Mouse (Mus musculus): ENCODE data around the gene Duxf3. TPM values are rescaled to one million over a fixed set of nuclear protein-coding genes. Genes with fewer than 3 reads are reported as not detected.
A peak's percentile ranks its signal among the peaks of the same experiment; 100 is the strongest.
"Not testable (repeated sequence)": the region's sequence is repeated elsewhere in the genome, so short reads cannot be mapped to it uniquely, and the experiment has no call there.

The Duxf3 gene
- total RNA-seq, 1 experiment: 2.7 TPM

DNA sequence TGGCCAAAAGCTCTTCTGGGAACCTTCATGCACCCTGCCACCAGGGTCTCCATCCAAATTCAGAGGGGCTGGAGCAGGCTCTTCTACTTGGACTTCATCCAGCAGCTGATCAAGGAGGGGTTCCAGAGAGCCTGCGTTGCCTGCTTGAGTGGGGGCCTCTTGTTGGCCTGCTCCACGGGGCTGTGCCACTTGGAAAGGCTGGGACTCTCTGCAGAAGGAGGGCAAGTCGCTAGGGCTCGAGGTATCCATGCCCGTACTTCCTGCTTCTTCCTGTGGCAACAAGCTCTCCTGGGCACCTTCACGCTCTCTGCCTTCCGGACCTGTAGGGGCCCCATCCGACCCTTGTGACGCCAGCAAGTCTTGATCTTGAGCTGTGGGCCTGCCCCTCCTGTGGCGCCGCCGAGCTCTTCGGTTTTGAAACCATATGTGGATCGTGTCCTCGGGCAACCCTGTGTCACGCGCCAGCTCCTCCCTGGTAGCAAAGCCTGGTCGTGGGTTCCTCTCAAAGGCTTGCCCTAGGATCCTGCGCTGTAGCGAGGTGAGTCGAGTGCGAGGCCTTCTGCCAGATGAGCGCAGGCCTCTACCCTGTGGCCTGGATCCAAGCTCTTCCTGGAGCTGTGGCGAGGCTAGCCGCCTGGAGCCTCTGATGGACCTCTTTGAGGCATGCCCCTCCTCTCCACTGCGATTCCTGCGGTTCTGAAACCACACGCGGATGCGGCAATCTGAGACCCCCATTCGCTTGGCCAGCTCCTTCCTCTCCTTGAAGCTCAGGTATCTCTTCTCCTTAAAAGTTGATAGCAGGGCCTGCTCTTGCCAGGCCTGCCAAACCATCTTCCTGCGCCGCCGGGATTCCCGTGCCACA lies 465 bp downstream of the Duxf3 start:
- in situ Hi-C loops (cut with MboI; ENCODE audit: low sequenced_read_pairs in 2 of 2, unreplicated experiment in 2 of 2); H3K27ac ChIP-seq (ENCODE audit: insufficient read depth, low read depth, low read length, poor library complexity, severe bottlenecking); H3K9me3 ChIP-seq (ENCODE audit: control insufficient read depth, insufficient read depth, low read depth, low read length); H3K36me3 ChIP-seq (ENCODE audit: control insufficient read depth, insufficient read depth, low read length, poor library complexity, severe bottlenecking); H3K4me1 ChIP-seq (ENCODE audit: control insufficient read depth in 2 of 2, insufficient read depth in 2 of 2, low read length in 2 of 2, poor library complexity in 1 of 2); H3K9ac ChIP-seq (ENCODE audit: insufficient read depth, low read depth, low read length, poor library complexity, severe bottlenecking): not testable (repeated sequence)
- peak; percentile 60; the same call in 1 of the 2 replicates for TF ChIP-seq HCFC1 (IDR thresholded peaks at IDR 0.05; ENCODE audit: borderline replicate concordance, insufficient read depth, low read length)
- peak; percentile 62 for DNase-seq (ENCODE audit: low read depth, low spot score)
- H3K4me3 ChIP-seq (ENCODE audit: insufficient read depth in 1 of 2, low read depth in 1 of 2, low read length in 2 of 2, poor library complexity in 1 of 2, severe bottlenecking in 1 of 2): peak overlapping the region in 1 of 2 experiments; percentile 0; a peak in 2 of 4 replicates

- H3K9ac ChIP-seq (ENCODE audit: insufficient read depth, low read depth, low read length, poor library complexity, severe bottlenecking); DNase-seq (ENCODE audit: low read depth, low spot score); H3K9me3 ChIP-seq (ENCODE audit: control insufficient read depth, insufficient read depth, low read depth, low read length); H3K36me3 ChIP-seq (ENCODE audit: control insufficient read depth, insufficient read depth, low read length, poor library complexity, severe bottlenecking); in situ Hi-C loops (cut with MboI; ENCODE audit: low sequenced_read_pairs in 2 of 2, unreplicated experiment in 2 of 2); H3K4me3 ChIP-seq (ENCODE audit: insufficient read depth in 1 of 2, low read depth in 1 of 2, low read length in 2 of 2, poor library complexity in 1 of 2, severe bottlenecking in 1 of 2); H3K4me1 ChIP-seq (ENCODE audit: control insufficient read depth in 2 of 2, insufficient read depth in 2 of 2, low read length in 2 of 2, poor library complexity in 1 of 2); H3K27ac ChIP-seq (ENCODE audit: insufficient read depth, low read depth, low read length, poor library complexity, severe bottlenecking): not testable (repeated sequence)
These were observed 1.4 kb downstream of the Duxf3 start for GRCm38 (mm10) chr10:58231088-58231487.

DNA sequence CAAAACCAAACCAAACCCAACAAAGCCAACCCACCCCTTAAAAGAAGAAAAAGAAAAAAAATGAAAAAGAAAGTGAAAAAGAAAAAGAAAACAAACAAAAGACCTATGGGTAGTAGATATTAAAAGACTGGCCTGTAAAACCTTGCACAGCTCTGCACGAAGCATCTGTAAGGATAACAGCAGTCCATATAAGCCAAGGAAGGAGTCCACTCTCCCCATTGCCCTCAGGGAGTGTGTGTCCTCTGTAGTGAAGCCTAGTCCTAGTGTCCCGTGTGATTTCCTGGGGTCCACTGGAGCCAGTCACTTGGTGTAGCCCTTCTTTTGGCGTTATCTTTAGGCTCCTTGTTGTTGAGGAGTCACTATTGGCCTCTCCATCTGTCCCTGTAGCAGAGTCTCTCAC lies 2.5 kb downstream of the Duxf3 start:
- in situ Hi-C loops (cut with MboI; ENCODE audit: low sequenced_read_pairs in 2 of 2, unreplicated experiment in 2 of 2); H3K36me3 ChIP-seq (ENCODE audit: control insufficient read depth, insufficient read depth, low read length, poor library complexity, severe bottlenecking); H3K4me3 ChIP-seq (ENCODE audit: insufficient read depth in 1 of 2, low read depth in 1 of 2, low read length in 2 of 2, poor library complexity in 1 of 2, severe bottlenecking in 1 of 2); H3K9me3 ChIP-seq (ENCODE audit: control insufficient read depth, insufficient read depth, low read depth, low read length); H3K27ac ChIP-seq (ENCODE audit: insufficient read depth, low read depth, low read length, poor library complexity, severe bottlenecking); H3K4me1 ChIP-seq (ENCODE audit: control insufficient read depth in 2 of 2, insufficient read depth in 2 of 2, low read length in 2 of 2, poor library complexity in 1 of 2); DNase-seq (ENCODE audit: low read depth, low spot score); H3K9ac ChIP-seq (ENCODE audit: insufficient read depth, low read depth, low read length, poor library complexity, severe bottlenecking): not testable (repeated sequence)

- H3K4me1 ChIP-seq (ENCODE audit: control insufficient read depth in 2 of 2, insufficient read depth in 2 of 2, low read length in 2 of 2, poor library complexity in 1 of 2); H3K9me3 ChIP-seq (ENCODE audit: control insufficient read depth, insufficient read depth, low read depth, low read length); H3K9ac ChIP-seq (ENCODE audit: insufficient read depth, low read depth, low read length, poor library complexity, severe bottlenecking); H3K4me3 ChIP-seq (ENCODE audit: insufficient read depth in 1 of 2, low read depth in 1 of 2, low read length in 2 of 2, poor library complexity in 1 of 2, severe bottlenecking in 1 of 2); H3K27ac ChIP-seq (ENCODE audit: insufficient read depth, low read depth, low read length, poor library complexity, severe bottlenecking); DNase-seq (ENCODE audit: low read depth, low spot score); H3K36me3 ChIP-seq (ENCODE audit: control insufficient read depth, insufficient read depth, low read length, poor library complexity, severe bottlenecking); in situ Hi-C loops (cut with MboI; ENCODE audit: low sequenced_read_pairs in 2 of 2, unreplicated experiment in 2 of 2): not testable (repeated sequence)
These were observed 4.7 kb downstream of the Duxf3 start for GRCm38 (mm10) chr10:58227798-58228197.

- in situ Hi-C loops (cut with MboI; ENCODE audit: low sequenced_read_pairs in 2 of 2, unreplicated experiment in 2 of 2): not testable (repeated sequence)
These were observed 6.1 kb downstream of the Duxf3 start for GRCm38 (mm10) chr10:58226357-58226756.

GRCm38 (mm10) chr10:58224827-58225785 lies 7.4 kb downstream of the Duxf3 start, which contains the start of gene AW822073:
TSS of gene AW822073 (minus strand) at chr10:58224930.
- DNase-seq (ENCODE audit: low read depth, low spot score); in situ Hi-C loops (cut with MboI; ENCODE audit: low sequenced_read_pairs in 2 of 2, unreplicated experiment in 2 of 2); H3K9ac ChIP-seq (ENCODE audit: insufficient read depth, low read depth, low read length, poor library complexity, severe bottlenecking): not testable (repeated sequence)

More at GRCm38 (mm10) chr10:58226357-58226756, 6.1 kb downstream of the Duxf3 start:
- H3K27ac ChIP-seq (ENCODE audit: insufficient read depth, low read depth, low read length, poor library complexity, severe bottlenecking); H3K9me3 ChIP-seq (ENCODE audit: control insufficient read depth, insufficient read depth, low read depth, low read length); H3K36me3 ChIP-seq (ENCODE audit: control insufficient read depth, insufficient read depth, low read length, poor library complexity, severe bottlenecking); H3K9ac ChIP-seq (ENCODE audit: insufficient read depth, low read depth, low read length, poor library complexity, severe bottlenecking); H3K4me3 ChIP-seq (ENCODE audit: insufficient read depth in 1 of 2, low read depth in 1 of 2, low read length in 2 of 2, poor library complexity in 1 of 2, severe bottlenecking in 1 of 2); H3K4me1 ChIP-seq (ENCODE audit: control insufficient read depth in 2 of 2, insufficient read depth in 2 of 2, low read length in 2 of 2, poor library complexity in 1 of 2); DNase-seq (ENCODE audit: low read depth, low spot score): not testable (repeated sequence)

More at GRCm38 (mm10) chr10:58224827-58225785, 7.4 kb downstream of the Duxf3 start, which contains the start of gene AW822073:
- H3K27ac ChIP-seq (ENCODE audit: insufficient read depth, low read depth, low read length, poor library complexity, severe bottlenecking); H3K36me3 ChIP-seq (ENCODE audit: control insufficient read depth, insufficient read depth, low read length, poor library complexity, severe bottlenecking); H3K9me3 ChIP-seq (ENCODE audit: control insufficient read depth, insufficient read depth, low read depth, low read length); H3K4me3 ChIP-seq (ENCODE audit: insufficient read depth in 1 of 2, low read depth in 1 of 2, low read length in 2 of 2, poor library complexity in 1 of 2, severe bottlenecking in 1 of 2); H3K4me1 ChIP-seq (ENCODE audit: control insufficient read depth in 2 of 2, insufficient read depth in 2 of 2, low read length in 2 of 2, poor library complexity in 1 of 2): not testable (repeated sequence)
